Mouse (Mus musculus) heart, adult 2 months (tissue): ENCODE measurements around the gene Abca4.

Experiments used
- CTCF ChIP-seq: fragments of 200-600 bp; IDR thresholded peaks from 2 replicates; pipeline ENCODE4 v1.8.1; 2022; ENCODE audit warnings: antibody characterized with exemption, mild to moderate bottlenecking, moderate library complexity
- EP300 ChIP-seq: fragments of 200-500 bp; IDR thresholded peaks from 2 replicates; pipeline ENCODE4 v1.6.1; 2011; ENCODE audit warnings: low read depth, low read length, control low read depth; ENCODE audit not compliant: insufficient read depth

GRCm38 (mm10) chr3:122047921-122048861 lies 3.9 kb downstream of the Abca4 start:
- TF ChIP-seq CTCF (no peak), EP300 (no peak)
